Mouse (Mus musculus) cerebellum, postnatal 36 days (tissue): ENCODE measurements at regions not wholly inside any gene's neighbourhood (a gene's known extent, or its start where the extent isn't known, plus 50 kb on each side); places are given as distances from the start of the nearest gene placed in this dataset.
A peak's percentile ranks its signal among the peaks of the same experiment; 100 is the strongest.
"Not testable (repeated sequence)": the region's sequence is repeated elsewhere in the genome, so short reads cannot be mapped to it uniquely, and the experiment has no call there.

Source experiments
- DNase-seq, 2 experiments: peaks; one replicate each; pipeline ENCODE4 v3.0.0; 2021 to 2022; ENCODE audit warnings: mixed read lengths in 2 of 2

DNA sequence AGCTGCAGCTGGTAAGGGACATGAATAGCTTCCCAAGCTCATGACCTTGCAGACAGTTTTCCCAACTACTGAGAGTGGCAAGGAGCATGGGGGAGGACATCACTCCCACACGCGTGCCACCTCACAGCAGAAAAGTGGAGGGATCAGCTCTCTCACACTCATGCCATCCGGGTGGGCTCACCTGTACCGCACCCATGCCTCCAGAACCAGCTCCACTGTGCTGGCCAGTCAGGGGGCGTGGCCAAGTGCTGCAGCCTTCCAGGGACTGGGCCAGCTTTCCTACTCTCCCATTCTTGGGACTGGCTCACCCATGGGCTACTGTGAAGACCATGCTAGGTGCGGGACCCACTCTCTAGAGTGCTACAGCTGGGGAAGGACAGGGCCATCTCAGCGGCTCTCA lies 88.4 kb upstream of the Klf13 start:
- no peak for DNase-seq

GRCm38 (mm10) chr7:64025155-64025554 lies 86.4 kb upstream of the Klf13 start:
- no peak for DNase-seq

DNA sequence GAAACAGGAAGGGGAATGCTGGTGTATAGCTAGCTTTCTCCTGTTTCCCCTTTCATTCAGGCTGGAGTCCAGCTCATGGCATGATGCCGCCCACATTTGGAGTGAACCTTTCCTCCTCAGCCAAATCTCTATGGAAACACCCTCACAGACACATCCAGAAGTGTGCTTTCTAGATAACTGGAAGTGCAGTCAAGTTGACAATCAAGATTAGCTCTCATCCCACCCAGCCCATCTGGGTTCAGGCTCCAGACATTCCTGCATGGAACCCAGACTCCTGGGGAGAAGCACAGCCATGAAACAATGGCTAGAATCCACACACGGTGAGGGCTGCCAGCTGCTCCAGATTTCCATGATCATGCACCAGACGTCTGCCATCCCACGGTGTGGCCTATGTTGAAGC lies 85.5 kb upstream of the Klf13 start:
- DNase-seq = peak; percentile 42 to 44

DNA sequence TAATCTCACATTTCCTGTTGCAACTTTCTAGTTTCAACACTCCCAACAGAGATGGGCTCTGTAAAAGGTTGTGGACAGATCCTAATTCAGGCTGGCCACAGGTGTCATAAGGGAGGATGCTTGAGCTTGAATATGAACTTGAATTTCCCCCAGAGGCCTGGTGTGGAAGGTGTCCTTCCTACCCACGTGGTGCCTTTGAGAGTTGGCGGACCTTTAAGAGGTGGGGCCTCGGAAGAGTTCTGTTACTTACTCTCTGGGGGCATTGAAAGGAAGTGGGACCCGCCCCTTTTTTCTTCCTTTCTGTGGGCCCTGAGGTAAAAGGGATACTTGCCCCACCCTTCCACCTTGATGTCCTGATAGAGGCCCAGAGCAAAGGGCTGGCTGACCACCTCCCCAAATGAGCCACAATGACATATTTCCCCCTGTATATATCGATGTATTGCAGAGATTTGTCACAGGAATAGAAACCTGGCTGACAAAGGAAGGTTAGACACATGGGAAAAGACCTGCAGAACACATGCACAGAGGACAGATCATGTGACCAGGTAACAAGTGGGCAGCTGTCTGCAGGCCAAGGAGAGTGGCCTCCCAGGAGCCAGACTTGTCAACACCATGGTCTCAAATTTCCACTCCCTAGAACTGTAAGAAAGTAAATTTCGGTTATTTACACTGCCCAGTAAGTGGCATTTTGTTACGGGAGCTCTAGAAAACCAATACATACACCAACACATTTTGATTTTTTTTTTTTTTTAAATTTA lies 84.2 kb upstream of the Klf13 start:
- DNase-seq = no peak

DNA sequence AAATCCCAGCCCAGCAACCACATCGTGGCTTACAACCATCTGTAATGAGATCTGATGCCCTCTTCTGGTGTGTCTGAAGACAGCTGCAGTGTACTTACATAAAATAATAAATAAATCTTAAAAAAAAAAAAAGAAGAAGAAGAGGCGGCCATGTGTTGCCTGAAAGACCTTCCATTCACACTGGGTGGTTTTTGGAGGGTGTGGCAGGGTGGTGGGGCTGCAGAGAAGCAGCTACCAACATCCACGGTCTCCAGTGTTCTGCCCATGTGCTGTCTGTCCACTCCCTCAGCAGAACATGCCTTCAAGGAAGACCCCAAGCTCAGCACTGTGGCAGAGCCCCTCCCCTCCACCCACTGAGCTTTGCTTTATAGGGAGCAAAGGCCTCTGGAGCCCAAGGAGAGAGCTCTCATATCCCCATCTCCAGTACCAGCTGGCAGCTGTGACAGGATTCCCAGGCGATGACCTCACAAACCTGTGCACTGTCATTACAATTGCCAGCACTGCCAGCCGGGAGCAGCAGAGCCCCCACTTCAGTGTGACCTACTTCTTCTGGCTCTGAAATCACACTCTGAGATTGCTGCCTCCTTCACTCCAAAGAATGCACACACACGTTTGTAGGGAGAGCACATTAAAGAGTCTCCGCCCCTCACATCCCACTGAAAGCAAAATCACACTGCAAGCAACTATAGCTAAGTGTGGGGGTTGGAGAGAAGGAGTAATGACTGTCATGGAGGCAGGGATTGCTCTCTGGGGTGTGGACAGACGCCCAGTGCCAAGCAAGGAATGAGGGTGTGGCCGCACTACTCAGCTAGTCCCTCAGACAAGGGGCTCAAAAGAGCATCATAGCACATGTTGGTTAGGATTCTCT lies 82.8 kb upstream of the Klf13 start:
- peak; percentile 58 to 59 for DNase-seq

DNA sequence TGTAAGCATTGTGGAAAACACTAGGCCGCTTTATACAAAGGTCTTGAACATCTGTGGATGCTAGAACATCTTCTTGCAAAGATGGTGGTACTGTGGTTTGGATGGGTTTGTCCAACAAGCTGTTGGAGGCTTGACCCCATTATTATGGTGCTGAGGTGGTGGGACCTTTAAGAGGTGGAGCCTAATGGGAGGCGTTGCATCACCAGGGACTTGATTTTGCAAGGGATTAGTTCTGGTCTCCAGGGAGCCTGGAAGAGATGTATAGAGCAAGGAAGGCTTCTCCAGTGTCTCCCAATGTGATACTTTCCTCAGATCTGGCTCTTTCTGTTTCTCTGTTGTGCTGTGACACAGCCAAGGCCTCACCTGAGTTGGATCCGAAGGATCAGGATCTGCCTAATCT lies 79.4 kb upstream of the Klf13 start:
- no peak for DNase-seq

DNA sequence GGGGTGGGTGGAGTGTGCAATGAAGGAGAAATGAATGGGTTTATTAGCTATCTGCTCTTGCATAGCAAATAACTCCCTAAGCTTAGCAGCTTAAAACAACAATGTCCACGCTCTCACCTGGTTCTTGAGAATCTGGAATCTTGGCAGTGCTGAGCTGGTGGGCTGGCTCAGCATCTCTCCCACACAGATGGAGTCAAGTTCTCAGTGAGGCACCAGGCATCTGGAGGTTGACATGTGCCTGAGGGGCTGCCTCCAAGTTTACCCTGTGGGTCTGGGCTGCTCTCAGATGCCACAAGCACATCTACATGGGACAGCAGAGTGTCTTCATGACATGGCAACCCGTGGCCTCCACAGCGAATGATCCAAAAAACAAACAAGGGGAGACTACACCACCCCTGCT lies 78.2 kb upstream of the Klf13 start:
- DNase-seq = peak in 1 of 2 experiments; percentile 27

GRCm38 (mm10) chr7:64015136-64015535 lies 76.4 kb upstream of the Klf13 start:
- DNase-seq = not testable (repeated sequence)

GRCm38 (mm10) chr7:64014227-64014626 lies 75.5 kb upstream of the Klf13 start:
- no peak for DNase-seq

DNA sequence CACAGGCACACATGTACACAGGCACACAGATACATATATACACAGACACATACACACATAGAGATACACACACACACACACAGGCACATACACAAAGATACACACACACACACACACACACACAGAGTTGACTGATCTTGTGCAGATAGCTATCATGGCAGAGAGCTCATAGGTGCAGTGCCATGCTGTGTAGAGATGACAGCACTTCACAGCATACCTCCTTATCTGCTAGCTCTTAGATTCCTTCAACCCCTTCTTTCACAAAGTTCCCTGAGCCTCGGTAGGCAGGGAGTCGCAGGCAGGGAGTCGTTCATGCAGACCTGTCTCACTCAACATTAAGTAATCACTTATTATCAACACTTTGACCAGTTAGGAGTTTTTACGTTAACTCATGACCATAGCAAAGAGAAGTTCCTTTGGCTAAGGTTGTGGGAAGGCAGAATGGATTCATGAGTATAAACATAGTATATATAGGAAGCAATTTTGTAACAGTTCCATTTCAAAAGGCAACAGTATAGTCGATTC lies 74.4 kb upstream of the Klf13 start:
- DNase-seq = no peak

DNA sequence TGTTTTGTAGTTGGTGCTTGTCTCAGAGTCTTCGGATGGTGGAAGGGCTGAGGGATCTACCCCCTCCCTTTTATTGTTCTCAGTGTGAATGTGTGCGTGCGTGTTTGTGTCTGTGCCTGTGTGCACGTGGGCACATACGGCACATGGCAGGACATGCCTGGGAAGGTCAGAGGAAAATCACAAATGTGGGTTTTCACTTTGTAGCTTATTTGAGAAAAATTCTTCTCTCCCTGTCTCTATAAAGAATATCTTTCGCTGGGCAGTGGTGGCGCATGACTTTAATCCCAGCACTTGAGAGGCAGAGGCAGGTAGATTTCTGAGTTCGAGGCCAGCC lies 73.5 kb upstream of the Klf13 start:
- no peak for DNase-seq

DNA sequence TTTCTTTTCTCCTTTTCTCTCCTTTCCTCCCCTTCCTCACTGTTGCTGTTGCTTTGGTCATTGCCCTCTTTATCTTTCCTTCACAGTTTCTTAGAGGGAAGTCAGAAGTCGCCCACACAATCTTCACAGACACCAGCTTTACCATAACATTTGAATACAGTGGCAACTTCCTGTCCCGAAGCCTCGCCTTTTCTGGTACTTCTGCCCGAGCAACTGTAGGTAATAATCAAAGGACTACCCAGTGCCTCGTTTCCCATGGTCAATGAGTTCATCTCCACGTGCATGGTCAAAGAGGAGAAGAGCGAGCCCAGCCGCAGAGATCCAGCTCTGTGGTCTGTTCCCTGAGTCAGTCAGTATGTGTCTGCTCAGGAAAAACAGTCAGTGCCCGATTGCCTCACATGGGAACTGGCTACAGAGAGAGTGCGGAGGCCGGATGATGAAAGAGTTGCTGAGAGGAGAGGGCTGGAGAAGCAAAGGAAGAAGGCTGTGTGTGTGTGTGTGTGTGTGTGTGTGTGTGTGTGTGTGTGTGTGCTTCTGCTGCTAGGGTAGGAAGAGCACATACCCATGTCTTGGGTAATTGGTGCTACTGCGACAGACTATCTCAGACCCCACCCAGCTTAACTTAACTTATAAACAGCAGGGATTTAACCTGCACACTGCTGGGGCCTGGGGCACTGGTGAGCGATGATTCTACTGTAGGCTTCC lies 73.0 kb upstream of the Klf13 start:
- DNase-seq = no peak

- no peak for DNase-seq
Observed at GRCm38 (mm10) chr7:64010640-64011039, 71.9 kb upstream of the Klf13 start.

- no peak for DNase-seq
Observed at GRCm38 (mm10) chr7:64007766-64008165, 69.1 kb upstream of the Klf13 start.

DNA sequence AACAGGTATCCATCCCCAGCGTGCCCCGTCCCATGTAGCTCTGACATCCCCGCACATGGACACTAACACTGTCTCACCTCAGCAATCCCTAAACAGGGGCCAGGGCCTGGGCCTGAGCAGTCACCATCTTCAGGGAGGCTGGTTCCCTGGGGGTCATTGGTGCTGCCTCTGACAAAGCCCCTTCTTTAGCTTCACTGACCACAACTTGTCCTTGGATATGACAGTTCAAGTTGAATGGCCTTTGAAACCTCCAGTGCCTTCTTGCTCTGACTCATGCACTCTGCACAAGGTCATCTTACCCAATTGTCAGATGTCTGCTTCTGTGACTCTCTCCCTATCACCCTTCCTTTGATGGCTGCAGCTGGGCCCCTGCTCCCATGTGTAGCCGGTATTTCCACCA lies 68.2 kb upstream of the Klf13 start:
- no peak for DNase-seq

DNA sequence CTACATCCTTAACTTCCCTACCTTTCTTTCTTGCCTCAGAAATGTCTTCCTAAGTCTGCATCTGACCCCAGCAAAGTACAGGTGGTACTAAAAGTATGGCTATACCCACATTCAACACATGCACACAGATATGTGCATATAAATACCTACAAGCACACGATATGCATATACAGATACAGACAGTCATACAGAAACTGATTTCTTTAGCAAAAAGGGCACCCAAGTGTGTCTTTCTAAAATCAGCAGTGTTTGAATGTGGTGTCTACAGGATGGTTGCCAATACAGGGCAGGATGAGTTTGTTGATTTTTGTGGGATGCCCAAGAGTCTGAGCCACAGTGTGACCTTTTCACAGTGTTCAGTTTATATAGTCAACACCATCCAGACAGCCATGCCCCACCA lies 67.0 kb upstream of the Klf13 start:
- no peak for DNase-seq

- DNase-seq = no peak
Observed at GRCm38 (mm10) chr7:64003904-64004303, 65.2 kb upstream of the Klf13 start.

GRCm38 (mm10) chr7:64001611-64002111 lies 62.9 kb upstream of the Klf13 start:
- no peak for DNase-seq

DNA sequence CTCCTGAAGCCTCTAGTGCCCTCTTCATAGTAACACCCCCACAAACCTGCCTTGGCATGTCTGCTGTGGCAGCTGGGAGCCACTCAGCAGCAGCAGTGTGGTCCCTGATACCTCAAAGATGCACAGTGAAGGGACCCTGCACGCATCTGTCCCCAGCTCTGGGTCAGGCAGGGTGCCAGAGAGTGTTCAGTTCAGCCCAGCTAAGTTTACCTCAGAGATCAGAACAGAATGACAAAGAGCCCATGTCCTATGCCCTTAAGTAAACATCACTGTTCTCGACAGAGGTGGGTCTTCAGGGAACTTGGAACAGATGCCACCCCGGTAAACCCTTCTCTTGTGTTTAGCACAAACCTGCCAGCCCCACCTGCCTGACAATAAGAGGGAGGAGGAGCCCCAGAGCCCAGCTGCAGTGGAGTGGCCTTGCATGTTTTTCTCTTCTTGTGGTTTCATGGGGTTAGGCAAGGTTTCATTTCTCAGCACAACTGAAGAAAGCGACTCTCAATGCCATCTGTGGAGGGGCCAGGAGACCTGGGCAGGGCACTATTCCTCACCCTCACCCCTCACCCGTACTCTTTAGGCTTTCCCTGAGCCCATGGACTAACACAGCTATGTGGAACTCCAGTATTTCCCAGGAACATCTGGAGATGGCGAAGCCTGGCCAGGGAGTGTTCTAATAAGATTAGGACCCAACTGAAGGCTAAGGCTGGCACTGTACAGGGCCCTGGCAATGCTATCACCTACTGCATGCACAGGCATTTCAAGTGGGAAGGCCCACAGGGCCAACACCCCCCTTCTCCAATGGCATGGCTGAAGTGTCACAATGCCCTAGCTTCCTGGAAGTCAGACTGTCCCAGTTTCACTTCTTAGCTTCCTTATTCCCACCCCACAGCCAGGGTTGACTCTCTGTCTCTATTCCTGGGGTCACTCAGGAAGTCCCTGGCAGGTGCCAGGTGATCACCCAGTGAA lies 60.6 kb upstream of the Klf13 start:
- DNase-seq = no peak

GRCm38 (mm10) chr7:63997997-63998396 lies 59.3 kb upstream of the Klf13 start:
- DNase-seq = no peak

DNA sequence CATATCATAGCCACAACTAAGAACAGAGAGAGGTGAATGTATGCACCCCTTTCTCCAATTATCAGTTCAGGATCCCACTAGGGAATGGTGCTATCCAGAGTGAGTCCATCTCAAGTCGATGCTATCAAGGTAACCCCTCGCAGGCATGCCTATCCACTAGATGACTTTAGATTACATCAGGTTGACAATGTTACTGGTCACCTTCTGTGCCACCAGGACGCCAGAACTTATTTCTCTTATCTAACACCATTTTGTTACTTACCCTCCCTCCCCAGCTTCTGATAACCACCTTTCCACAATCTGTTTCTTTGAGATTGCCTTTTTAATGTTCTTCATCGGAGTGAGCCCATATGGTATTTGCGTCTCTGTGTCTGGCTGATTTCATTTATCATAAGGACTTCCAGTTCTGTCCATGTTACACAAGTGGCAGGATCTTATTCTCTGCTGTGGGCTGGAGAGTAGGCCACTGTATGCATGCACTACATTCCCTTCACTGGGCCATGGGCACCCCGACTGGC lies 57.9 kb upstream of the Klf13 start:
- DNase-seq = no peak
